Mouse (Mus musculus) heart, embryonic 16.5 days (tissue): ENCODE measurements around the gene Olfr104-ps. TPM values are rescaled to one million over a fixed set of nuclear protein-coding genes. Genes with fewer than 3 reads are reported as not detected.

ENCODE experiments used
- polyA plus RNA-seq: library from polyadenylated mRNA; unstranded; fragments of >200 nt; fragmentation: Nextera tagmentation; extraction: Ambion mirVana; gene quantifications from 2 replicates; pipeline ENCODE4 v1.2.1, GENCODE M21; 2015

The Olfr104-ps gene
- polyA plus RNA-seq, 1 experiment from 2014 or later, result not detected

Other genes with a start within 250 kb of the Olfr104-ps start
- not detected in 2 replicates for gene Olfr92, start 239.5 kb upstream of the Olfr104-ps start, polyA plus RNA-seq
- not detected in 2 replicates for gene Olfr93, start 198.1 kb upstream of the Olfr104-ps start, polyA plus RNA-seq
- 2.8 and 5.6 TPM in 2 replicates for gene Ubd, start 165.7 kb upstream of the Olfr104-ps start, polyA plus RNA-seq
- gene Olfr94, start 158.6 kb upstream of the Olfr104-ps start, polyA plus RNA-seq, result not detected in 2 replicates
- not detected in 2 replicates for gene Olfr95, start 146.5 kb upstream of the Olfr104-ps start, polyA plus RNA-seq
- gene Olfr96, start 139.4 kb upstream of the Olfr104-ps start, polyA plus RNA-seq, result not detected in 2 replicates
- not detected in 2 replicates for gene Olfr97, start 122.3 kb upstream of the Olfr104-ps start, polyA plus RNA-seq
- not detected in 2 replicates for gene Olfr98, start 95.8 kb upstream of the Olfr104-ps start, polyA plus RNA-seq
- gene H2-M3, start 89.4 kb upstream of the Olfr104-ps start, polyA plus RNA-seq, result 2.9 TPM in 2 replicates
- not detected in 2 replicates for gene Olfr99, start 76.1 kb upstream of the Olfr104-ps start, polyA plus RNA-seq
- not detected in 2 replicates for gene Olfr101, start 55.3 kb upstream of the Olfr104-ps start, polyA plus RNA-seq
- gene Olfr102, start 42.5 kb upstream of the Olfr104-ps start, polyA plus RNA-seq, result not detected in 2 replicates
- not detected in 2 replicates for gene Olfr103, start 19.9 kb upstream of the Olfr104-ps start, polyA plus RNA-seq
- not detected in 2 replicates for gene Olfr105-ps, start 19.5 kb downstream of the Olfr104-ps start, polyA plus RNA-seq
- gene Olfr106-ps, start 30.8 kb downstream of the Olfr104-ps start, polyA plus RNA-seq, result not detected in 2 replicates
- not detected in 2 replicates for gene Olfr107, start 39.6 kb downstream of the Olfr104-ps start, polyA plus RNA-seq
- gene Olfr108, start 85.9 kb downstream of the Olfr104-ps start, polyA plus RNA-seq, result not detected in 2 replicates
- gene Olfr109, start 99.3 kb downstream of the Olfr104-ps start, polyA plus RNA-seq, result not detected in 2 replicates
- 0.30 and 0.46 TPM in 2 replicates for gene H2-M2, start 124.0 kb downstream of the Olfr104-ps start, polyA plus RNA-seq
- not detected in 2 replicates for gene Olfr110, start 132.9 kb downstream of the Olfr104-ps start, polyA plus RNA-seq
- 0.17 TPM in 1 of 2 replicates, not detected in the other for gene Olfr111, start 148.4 kb downstream of the Olfr104-ps start, polyA plus RNA-seq
- not detected in 2 replicates for gene Olfr112, start 209.9 kb downstream of the Olfr104-ps start, polyA plus RNA-seq
- gene Olfr113, start 218.1 kb downstream of the Olfr104-ps start, polyA plus RNA-seq, result not detected in 2 replicates
- not detected in 2 replicates for gene Olfr114, start 233.2 kb downstream of the Olfr104-ps start, polyA plus RNA-seq